Mouse (Mus musculus) megakaryocyte, adult 5-6 weeks (primary cell): ENCODE measurements at regions not wholly inside any gene's neighbourhood (a gene's known extent, or its start where the extent isn't known, plus 50 kb on each side); places are given as distances from the start of the nearest gene placed in this dataset.
"Not testable (repeated sequence)": the region's sequence is repeated elsewhere in the genome, so short reads cannot be mapped to it uniquely, and the experiment has no call there.

Experiments
- ATAC-seq: 2 replicates; pipeline ENCODE4 v1.8.0; 2016; ENCODE audit warnings: mild to moderate bottlenecking, inconsistent platforms; ENCODE audit not compliant: poor library complexity, severe bottlenecking

GRCm38 (mm10) chr16:42569335-42569734 lies 228.9 kb upstream of the Gap43 start:
- ATAC-seq = no peak

GRCm38 (mm10) chr16:42549591-42549990 lies 209.1 kb upstream of the Gap43 start:
- no peak for ATAC-seq

- ATAC-seq = no peak
These were observed 206.0 kb upstream of the Gap43 start for GRCm38 (mm10) chr16:42546229-42547163.

- no peak for ATAC-seq
These were observed 176.9 kb upstream of the Gap43 start for GRCm38 (mm10) chr16:42517321-42517720.

GRCm38 (mm10) chr16:42515929-42516328 lies 175.5 kb upstream of the Gap43 start:
- no peak for ATAC-seq

GRCm38 (mm10) chr16:42505107-42505506 lies 164.7 kb upstream of the Gap43 start:
- ATAC-seq = no peak

- no peak for ATAC-seq
These were observed 161.3 kb upstream of the Gap43 start for GRCm38 (mm10) chr16:42501713-42502112.

GRCm38 (mm10) chr16:42501109-42501508 lies 160.7 kb upstream of the Gap43 start:
- ATAC-seq = not testable (repeated sequence)

GRCm38 (mm10) chr16:42499514-42499913 lies 159.1 kb upstream of the Gap43 start:
- no peak for ATAC-seq

GRCm38 (mm10) chr16:42498368-42498767 lies 157.9 kb upstream of the Gap43 start:
- ATAC-seq = no peak

GRCm38 (mm10) chr16:42493596-42493995 lies 153.1 kb upstream of the Gap43 start:
- ATAC-seq = no peak

GRCm38 (mm10) chr16:42488745-42489144 lies 148.3 kb upstream of the Gap43 start:
- no peak for ATAC-seq

- ATAC-seq = no peak
These were observed 139.5 kb upstream of the Gap43 start for GRCm38 (mm10) chr16:42479978-42480377.

- ATAC-seq = no peak
These were observed 126.5 kb upstream of the Gap43 start for GRCm38 (mm10) chr16:42466976-42467375.

- ATAC-seq = 0 out of 2 replicates have a peak, but pooled peaks have one; percentile 33
These were observed 116.0 kb upstream of the Gap43 start for GRCm38 (mm10) chr16:42456335-42456984.

- no peak for ATAC-seq
These were observed 112.9 kb upstream of the Gap43 start for GRCm38 (mm10) chr16:42453338-42453737.

GRCm38 (mm10) chr16:42449840-42450444 lies 109.5 kb upstream of the Gap43 start:
- ATAC-seq = no peak

GRCm38 (mm10) chr16:42444863-42445423 lies 104.5 kb upstream of the Gap43 start:
- ATAC-seq = no peak

GRCm38 (mm10) chr16:42444408-42444862 lies 104.0 kb upstream of the Gap43 start:
- ATAC-seq = no peak

GRCm38 (mm10) chr16:42440822-42441221 lies 100.4 kb upstream of the Gap43 start:
- ATAC-seq = no peak

- ATAC-seq = no peak
These were observed 91.1 kb upstream of the Gap43 start for GRCm38 (mm10) chr16:42431529-42431928.
